Mouse (Mus musculus) ES-E14 (cell line): ENCODE data around the gene Izumo1r. TPM values are rescaled to one million over a fixed set of nuclear protein-coding genes. Genes with fewer than 3 reads are reported as not detected.

ENCODE experiments used
- DNase-seq: peaks from one replicate; pipeline ENCODE4 v3.0.0-alpha.2; 2013; ENCODE audit warnings: low read depth, low spot score
- H3K27ac ChIP-seq: 2 replicates; pipeline ENCODE4 v1.5.1; 2012; ENCODE audit warnings: low read depth, mild to moderate bottlenecking, low read length, moderate library complexity, mixed read lengths; ENCODE audit not compliant: poor library complexity, insufficient read depth, severe bottlenecking
- H3K36me3 ChIP-seq: 2 replicates; pipeline ENCODE4 v1.6.1; 2012; ENCODE audit warnings: mild to moderate bottlenecking, low read length, moderate library complexity, mixed read lengths; ENCODE audit not compliant: control insufficient read depth, poor library complexity, insufficient read depth, severe bottlenecking
- H3K4me1 ChIP-seq, 2 experiments: fragments of 150-350 bp in 1 of 2; sonication (generic) in 1 of 2; 2 replicates each; pipeline ENCODE4 v1.6.1; 2012; ENCODE audit warnings: low read length in 2 of 2, mild to moderate bottlenecking in 1 of 2, mixed read lengths in 1 of 2; ENCODE audit not compliant: control insufficient read depth in 2 of 2, insufficient read depth in 2 of 2, poor library complexity in 1 of 2
- H3K4me3 ChIP-seq, 2 experiments: fragments of 150-350 bp in 1 of 2; sonication (generic) in 1 of 2; 2 replicates each; pipeline ENCODE4 v1.5.1; 2012; ENCODE audit warnings: low read length in 2 of 2, low read depth in 1 of 2, mild to moderate bottlenecking in 1 of 2, mixed read lengths in 1 of 2; ENCODE audit not compliant: insufficient read depth in 1 of 2, poor library complexity in 1 of 2, severe bottlenecking in 1 of 2
- H3K9ac ChIP-seq: 2 replicates; pipeline ENCODE4 v1.6.1; 2012; ENCODE audit warnings: low read depth, mild to moderate bottlenecking, low read length, mixed read lengths; ENCODE audit not compliant: poor library complexity, insufficient read depth, severe bottlenecking
- H3K9me3 ChIP-seq: fragments of 150-350 bp; sonication (generic); 2 replicates; pipeline ENCODE4 v1.6.1; 2012; ENCODE audit warnings: low read depth, mild to moderate bottlenecking, low read length; ENCODE audit not compliant: control insufficient read depth, insufficient read depth
- CHD2 ChIP-seq: IDR thresholded peaks from 2 replicates; pipeline ENCODE4 v1.6.1; 2014; ENCODE audit warnings: mild to moderate bottlenecking, low read depth, low read length, inconsistent platforms
- HCFC1 ChIP-seq: IDR thresholded peaks from 2 replicates; pipeline ENCODE4 v1.6.1; 2012; ENCODE audit warnings: low read length, inconsistent platforms, borderline replicate concordance; ENCODE audit not compliant: insufficient read depth
- MAFK ChIP-seq: IDR thresholded peaks from 2 replicates; pipeline ENCODE4 v1.6.1; 2014; ENCODE audit warnings: mild to moderate bottlenecking, low read depth, low read length, inconsistent platforms; ENCODE audit not compliant: insufficient read depth
- ZC3H11A ChIP-seq: IDR thresholded peaks from 2 replicates; pipeline ENCODE4 v1.6.1; 2012; ENCODE audit warnings: low read depth, mild to moderate bottlenecking, inconsistent platforms, low read length, borderline replicate concordance
- ZNF384 ChIP-seq: IDR thresholded peaks from 2 replicates; pipeline ENCODE4 v1.6.1; 2012; ENCODE audit warnings: low read depth, low read length, inconsistent platforms
- in situ Hi-C, 2 experiments: fragments of 600-800 bp; cut with MboI; formaldehyde crosslinking; loops; one replicate each; pipeline ENCODE4 v1.15.1; 2025; ENCODE audit warnings: low sequenced_read_pairs in 2 of 2, inconsistent platforms in 1 of 2; ENCODE audit not compliant: unreplicated experiment in 2 of 2
- total RNA-seq: library from RNA; depleted of rRNA; stranded (reverse); fragments of 300-350 nt; gene quantifications from 2 replicates; pipeline ENCODE4 v1.2.3, GENCODE M21; 2012

Gene Izumo1r
- total RNA-seq, 1 experiment: 0.31 TPM

GRCm38 (mm10) chr9:14902416-14902815, 1.3 kb downstream of the Izumo1r start:
- H3K9me3 ChIP-seq: no peaks in the 10 kb centered on the region
- DNase-seq: no peak
- no peak overlapping the region for H3K27ac ChIP-seq
- H3K4me3 ChIP-seq: no peak overlapping the region
- no peaks in the 10 kb centered on the region for H3K36me3 ChIP-seq
- H3K4me1 ChIP-seq: peaks cover 0 to 15% of the 10 kb centered on the region in 2 experiments; a peak in 2 of 4 replicates
- TF ChIP-seq CHD2 (no peak), ZC3H11A (no peak), HCFC1 (no peak), ZNF384 (no peak), MAFK (no peak)
- H3K9ac ChIP-seq: no peak overlapping the region
- in situ Hi-C loops: no loop called here

GRCm38 (mm10) chr9:14901757-14902156, 2.0 kb downstream of the Izumo1r start:
- no peak for DNase-seq
- no peak for TF ChIP-seq MAFK
- no peak for TF ChIP-seq CHD2
- no peak for TF ChIP-seq HCFC1
- no peak for TF ChIP-seq ZNF384
- TF ChIP-seq ZC3H11A: no peak
- H3K9me3 ChIP-seq: no peaks in the 10 kb centered on the region
- no peak overlapping the region for H3K9ac ChIP-seq
- H3K4me3 ChIP-seq: no peak overlapping the region
- no peaks in the 10 kb centered on the region for H3K36me3 ChIP-seq
- peaks cover 0 to 15% of the 10 kb centered on the region in 2 experiments; a peak in 2 of 4 replicates for H3K4me1 ChIP-seq
- in situ Hi-C loops: no loop called here
- H3K27ac ChIP-seq: no peak overlapping the region

- Histone ChIP-seq H3K27ac (no peak overlapping the region), H3K4me1 (peaks cover 0 to 2% of the 10 kb centered on the region in 2 experiments; a peak in 1 of 4 replicates)
- in situ Hi-C loops: no loop called here
These were observed 6.6 kb downstream of the Izumo1r start for GRCm38 (mm10) chr9:14897102-14897501.

GRCm38 (mm10) chr9:14895237-14895835, 8.4 kb downstream of the Izumo1r start:
- no peak for TF ChIP-seq ZC3H11A
- TF ChIP-seq ZNF384: no peak
- no peak for TF ChIP-seq CHD2
- TF ChIP-seq MAFK: no peak
- TF ChIP-seq HCFC1: no peak
- Histone ChIP-seq H3K36me3 (no peaks in the 10 kb centered on the region), H3K27ac (no peak overlapping the region), H3K4me3 (no peak overlapping the region), H3K9ac (no peak overlapping the region), H3K4me1 (peaks cover 2% of the 10 kb centered on the region in 2 experiments; a peak in 2 of 4 replicates), H3K9me3 (no peaks in the 10 kb centered on the region)
- in situ Hi-C loops: no loop called here
- no peak for DNase-seq

More at GRCm38 (mm10) chr9:14897102-14897501, 6.6 kb downstream of the Izumo1r start:
- no peaks in the 10 kb centered on the region for H3K36me3 ChIP-seq
- TF ChIP-seq ZNF384 (no peak), MAFK (no peak), HCFC1 (no peak), CHD2 (no peak), ZC3H11A (no peak)
- H3K9me3 ChIP-seq: no peaks in the 10 kb centered on the region
- H3K9ac ChIP-seq: no peak overlapping the region
- H3K4me3 ChIP-seq: no peak overlapping the region
- no peak for DNase-seq

- Histone ChIP-seq H3K4me3 (no peak overlapping the region), H3K9me3 (no peaks in the 10 kb centered on the region), H3K36me3 (no peaks in the 10 kb centered on the region), H3K4me1 (peaks cover 0 to 3% of the 10 kb centered on the region in 2 experiments; a peak in 1 of 4 replicates), H3K27ac (no peak overlapping the region), H3K9ac (no peak overlapping the region)
- TF ChIP-seq HCFC1 (no peak), MAFK (no peak), ZC3H11A (no peak), ZNF384 (no peak), CHD2 (no peak)
- peak; percentile 28 for DNase-seq
- in situ Hi-C loops: no loop called here
These were observed 9.1 kb downstream of the Izumo1r start for GRCm38 (mm10) chr9:14894628-14895027.
